Mouse (Mus musculus) embryonic facial prominence, embryonic 10.5 days (tissue): ENCODE measurements around the gene Sept12. TPM values are rescaled to one million over a fixed set of nuclear protein-coding genes. Genes with fewer than 3 reads are reported as not detected.

Experiments used
- DNase-seq: peaks from one replicate; pipeline ENCODE4 v3.0.0-alpha.2; 2017; ENCODE audit warnings: low spot score
- H3K27ac ChIP-seq: fragments of 300-500 bp; sonication (generic); replicated peaks from 2 replicates; pipeline ENCODE4 v1.5.1; 2016; ENCODE audit warnings: mild to moderate bottlenecking
- H3K27me3 ChIP-seq: fragments of 300-500 bp; sonication (generic); replicated peaks from 2 replicates; pipeline ENCODE4 v1.6.1; 2016; ENCODE audit warnings: low read depth, mild to moderate bottlenecking; ENCODE audit not compliant: poor library complexity, severe bottlenecking
- H3K36me3 ChIP-seq: fragments of 300-500 bp; sonication (generic); replicated peaks from 2 replicates; pipeline ENCODE4 v1.6.1; 2016; ENCODE audit warnings: mild to moderate bottlenecking, moderate library complexity
- H3K4me1 ChIP-seq: fragments of 300-500 bp; sonication (generic); 2 replicates; pipeline ENCODE4 v1.6.1; 2016
- H3K4me3 ChIP-seq: fragments of 300-500 bp; sonication (generic); 2 replicates; pipeline ENCODE4 v1.5.1; 2016; ENCODE audit warnings: mild to moderate bottlenecking, moderate library complexity
- H3K9me3 ChIP-seq: fragments of 300-500 bp; sonication (generic); 2 replicates; pipeline ENCODE4 v1.6.1; 2016; ENCODE audit warnings: mild to moderate bottlenecking
- WGBS: fragments of 180-500 bp; shearing (Covaris S2); methylation state at CpG from one replicate; pipeline ENCODE4 v1.1.7; 2016; 5-methylcytosine and 5-hydroxymethylcytosine counted together
- polyA plus RNA-seq: library from polyadenylated mRNA; unstranded; fragments of >200 nt; fragmentation: Nextera tagmentation; extraction: Ambion mirVana; gene quantifications from 2 replicates; pipeline ENCODE4 v1.2.1, GENCODE M21; 2016

Gene Sept12
- polyA plus RNA-seq, 1 experiment from 2014 or later, result not detected

- WGBS, result 79% methylated on average over 3 of the region's 3 CpGs
- Histone ChIP-seq H3K27ac (no peak overlapping the region), H3K27me3 (no peaks in the 10 kb centered on the region), H3K4me1 (peaks cover 9% of the 10 kb centered on the region), H3K36me3 (no peaks in the 10 kb centered on the region), H3K4me3 (no peak overlapping the region), H3K9me3 (no peaks in the 10 kb centered on the region)
- DNase-seq, result no peak
These were observed 29.2 kb downstream of the Sept12 start for GRCm38 (mm10) chr16:4968426-4968825.

- no peak for DNase-seq
- H3K27me3 ChIP-seq, result no peaks in the 10 kb centered on the region
- H3K4me3 ChIP-seq, result peak overlapping the region; percentile 93; the same call in 1 of the 2 replicates
- H3K27ac ChIP-seq, result no peak overlapping the region
- H3K36me3 ChIP-seq, result peaks cover 2% of the 10 kb centered on the region
- no peaks in the 10 kb centered on the region for H3K9me3 ChIP-seq
- 88% methylated on average over 8 of the region's 8 CpGs for WGBS
- H3K4me1 ChIP-seq, result peaks cover 21% of the 10 kb centered on the region
These were observed 32.1 kb downstream of the Sept12 start for GRCm38 (mm10) chr16:4965392-4966129.

- 28% methylated on average over 13 of the region's 13 CpGs for WGBS
- no peak for DNase-seq
- H3K9me3 ChIP-seq, result no peaks in the 10 kb centered on the region
- peaks cover 21% of the 10 kb centered on the region for H3K4me1 ChIP-seq
- peaks cover 9% of the 10 kb centered on the region for H3K36me3 ChIP-seq
- no peaks in the 10 kb centered on the region for H3K27me3 ChIP-seq
- peak overlapping the region; percentile 86 for H3K27ac ChIP-seq
- peak overlapping the region; percentile 93 for H3K4me3 ChIP-seq
These were observed 32.8 kb downstream of the Sept12 start for GRCm38 (mm10) chr16:4964731-4965391.

GRCm38 (mm10) chr16:4963797-4964709, 33.6 kb downstream of the Sept12 start, which contains the start of gene Anks3:
Gene Anks3 (minus strand): TSS chr16:4964205.
- DNase-seq, result peak; percentile 94
- under 1% methylated on average over 76 of the region's 76 CpGs for WGBS
- no peaks in the 10 kb centered on the region for H3K27me3 ChIP-seq

GRCm38 (mm10) chr16:4963346-4963745, 34.3 kb downstream of the Sept12 start:
- H3K36me3 ChIP-seq, result peaks cover 21% of the 10 kb centered on the region
- no peaks in the 10 kb centered on the region for H3K9me3 ChIP-seq
- 0 out of 2 replicates have a peak overlapping the region, but pooled peaks have one; percentile 86 for H3K27ac ChIP-seq
- DNase-seq, result no peak
- no peaks in the 10 kb centered on the region for H3K27me3 ChIP-seq
- 48% methylated on average over 9 of the region's 9 CpGs for WGBS
- peaks cover 21% of the 10 kb centered on the region for H3K4me1 ChIP-seq
- peak overlapping the region; percentile 93 for H3K4me3 ChIP-seq

More at GRCm38 (mm10) chr16:4963797-4964709, 33.6 kb downstream of the Sept12 start, which contains the start of gene Anks3:
- no peaks in the 10 kb centered on the region for H3K9me3 ChIP-seq
- H3K4me3 ChIP-seq, result peak within 1 kb of the TSS; percentile 93
- peak within 1 kb of the TSS; percentile 86 for H3K27ac ChIP-seq
- peaks cover 17% of the 10 kb centered on the region for H3K36me3 ChIP-seq
- peaks cover 21% of the 10 kb centered on the region for H3K4me1 ChIP-seq

GRCm38 (mm10) chr16:4960260-4960659, 37.4 kb downstream of the Sept12 start:
- Histone ChIP-seq H3K27me3 (no peaks in the 10 kb centered on the region), H3K4me1 (peaks cover 17% of the 10 kb centered on the region), H3K9me3 (no peaks in the 10 kb centered on the region), H3K36me3 (peaks cover 50% of the 10 kb centered on the region), H3K27ac (no peak overlapping the region), H3K4me3 (no peak overlapping the region)
- 93% methylated on average over 8 of the region's 8 CpGs for WGBS
- no peak for DNase-seq

- DNase-seq, result no peak
- peaks cover 2% of the 10 kb centered on the region for H3K4me1 ChIP-seq
- WGBS, result 90% methylated on average over 3 of the region's 3 CpGs
- H3K27me3 ChIP-seq, result no peaks in the 10 kb centered on the region
- H3K27ac ChIP-seq, result no peak overlapping the region
- peaks cover 79% of the 10 kb centered on the region for H3K36me3 ChIP-seq
- H3K4me3 ChIP-seq, result no peak overlapping the region
- no peaks in the 10 kb centered on the region for H3K9me3 ChIP-seq
These were observed 40.2 kb downstream of the Sept12 start for GRCm38 (mm10) chr16:4957446-4957845.

- no peak for DNase-seq
- no peaks in the 10 kb centered on the region for H3K9me3 ChIP-seq
- H3K27ac ChIP-seq, result no peak overlapping the region
- no peak overlapping the region for H3K4me3 ChIP-seq
- WGBS, result 90% methylated on average over 3 of the region's 3 CpGs
- no peaks in the 10 kb centered on the region for H3K27me3 ChIP-seq
- H3K4me1 ChIP-seq, result no peaks in the 10 kb centered on the region
- H3K36me3 ChIP-seq, result peaks cover 87% of the 10 kb centered on the region
These were observed 41.0 kb downstream of the Sept12 start for GRCm38 (mm10) chr16:4956609-4957008.

- H3K36me3 ChIP-seq, result peaks cover 92% of the 10 kb centered on the region
- WGBS, result 92% methylated on average over 4 of the region's 4 CpGs
- no peaks in the 10 kb centered on the region for H3K27me3 ChIP-seq
- H3K27ac ChIP-seq, result no peak overlapping the region
- H3K9me3 ChIP-seq, result no peaks in the 10 kb centered on the region
- DNase-seq, result no peak
- no peak overlapping the region for H3K4me3 ChIP-seq
- no peaks in the 10 kb centered on the region for H3K4me1 ChIP-seq
These were observed 50.3 kb downstream of the Sept12 start for GRCm38 (mm10) chr16:4947378-4947777.

GRCm38 (mm10) chr16:4946155-4946554, 51.5 kb downstream of the Sept12 start:
- Histone ChIP-seq H3K4me3 (no peak overlapping the region), H3K9me3 (no peaks in the 10 kb centered on the region), H3K27me3 (no peaks in the 10 kb centered on the region), H3K27ac (no peak overlapping the region), H3K36me3 (peaks cover 92% of the 10 kb centered on the region), H3K4me1 (no peaks in the 10 kb centered on the region)
- DNase-seq, result no peak
- 84% methylated on average over 3 of the region's 3 CpGs for WGBS

- 80% methylated on average over 4 of the region's 4 CpGs for WGBS
- Histone ChIP-seq H3K9me3 (no peaks in the 10 kb centered on the region), H3K36me3 (peaks cover 92% of the 10 kb centered on the region), H3K27me3 (no peaks in the 10 kb centered on the region), H3K4me3 (no peak overlapping the region), H3K27ac (no peak overlapping the region), H3K4me1 (peaks cover 2% of the 10 kb centered on the region)
- DNase-seq, result no peak
These were observed 52.2 kb downstream of the Sept12 start for GRCm38 (mm10) chr16:4945415-4945814.

- H3K4me3 ChIP-seq, result no peak overlapping the region
- no peak for DNase-seq
- 95% methylated on average over 3 of the region's 3 CpGs for WGBS
- peaks cover 18% of the 10 kb centered on the region for H3K4me1 ChIP-seq
- peaks cover 85% of the 10 kb centered on the region for H3K36me3 ChIP-seq
- H3K27ac ChIP-seq, result no peak overlapping the region
- H3K27me3 ChIP-seq, result no peaks in the 10 kb centered on the region
- H3K9me3 ChIP-seq, result no peaks in the 10 kb centered on the region
These were observed 54.2 kb downstream of the Sept12 start for GRCm38 (mm10) chr16:4943431-4943830.
